Mouse (Mus musculus): ENCODE results near the gene Insl3.
A peak's percentile ranks its signal among the peaks of the same experiment; 100 is the strongest.
"Not testable (repeated sequence)": the region's sequence is repeated elsewhere in the genome, so short reads cannot be mapped to it uniquely, and the experiment has no call there.

Insl3 gene

DNA sequence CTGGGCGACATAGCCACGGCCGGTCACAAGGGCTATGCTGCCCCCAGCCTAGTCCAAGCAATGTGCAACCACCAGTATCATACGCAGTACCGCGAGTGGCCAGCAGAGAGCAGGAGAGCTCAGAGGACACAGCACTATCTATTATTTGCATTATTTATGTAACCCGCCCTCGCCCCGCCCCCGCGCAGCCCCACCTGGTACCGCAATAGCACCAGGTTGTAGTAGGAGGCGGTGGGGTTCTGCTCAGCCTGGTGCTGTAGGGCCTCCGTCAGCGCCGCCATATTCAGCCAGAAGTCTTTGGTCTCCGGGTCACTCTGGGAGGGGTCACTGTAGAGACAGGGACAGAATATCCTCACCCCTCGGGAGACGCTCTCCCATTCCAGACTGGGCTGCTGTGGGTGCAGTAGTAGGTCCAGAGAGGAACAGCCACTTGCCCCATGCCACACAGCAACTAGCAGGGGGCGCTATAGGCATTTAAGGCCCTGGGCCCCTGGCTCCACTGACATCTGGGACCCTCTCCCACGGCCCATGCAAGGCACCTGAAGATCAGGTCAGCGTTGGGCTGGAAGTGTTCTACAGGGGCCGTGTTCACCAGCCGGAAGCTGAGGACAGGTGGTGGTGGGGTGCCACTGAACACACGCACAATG, 20.9 kb downstream of the Insl3 start:
- DNase-seq (ENCODE audit: low spot score), result peak; percentile 58

DNA sequence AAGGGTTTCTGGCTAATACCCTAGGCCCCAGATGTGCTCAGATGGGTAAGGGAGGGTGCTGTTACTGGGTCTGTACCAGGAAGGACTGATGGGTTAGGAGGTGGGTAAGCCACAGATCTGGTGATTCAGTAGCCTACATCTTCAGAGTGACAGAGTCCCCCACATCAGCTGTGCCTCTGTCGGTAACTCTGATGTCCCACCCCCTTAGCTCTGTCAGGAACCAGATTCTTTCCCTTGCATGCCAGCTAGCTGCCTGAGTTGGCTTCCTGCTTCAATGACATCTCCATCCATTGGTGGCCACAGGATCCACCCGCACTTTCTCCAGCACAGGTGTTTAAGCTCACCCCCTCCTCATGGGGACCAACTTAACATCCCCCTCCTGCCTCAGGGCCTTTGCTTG, 22.6 kb downstream of the Insl3 start:
- no peak for DNase-seq (ENCODE audit: low spot score)

DNA sequence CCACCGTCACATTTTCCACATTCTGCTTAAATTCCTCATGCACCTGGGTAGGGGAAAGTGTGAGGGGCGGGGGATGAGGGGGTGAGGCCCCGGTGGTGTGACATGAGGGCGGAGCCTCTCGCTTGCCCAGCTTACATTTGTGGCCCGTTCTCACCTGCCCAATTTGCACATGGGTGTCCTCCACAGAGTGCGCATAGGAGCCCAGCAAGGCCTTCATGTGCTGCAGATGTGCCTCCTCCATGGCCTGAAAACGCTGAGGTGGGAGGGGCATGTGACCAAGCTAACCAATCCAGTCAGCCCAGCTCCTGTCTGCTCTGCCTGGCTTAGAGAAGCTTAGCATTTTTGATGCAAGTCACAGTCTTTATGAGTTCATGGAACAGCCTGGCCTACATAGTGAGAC, 26.5 kb downstream of the Insl3 start:
- DNase-seq (ENCODE audit: low spot score), result no peak

DNA sequence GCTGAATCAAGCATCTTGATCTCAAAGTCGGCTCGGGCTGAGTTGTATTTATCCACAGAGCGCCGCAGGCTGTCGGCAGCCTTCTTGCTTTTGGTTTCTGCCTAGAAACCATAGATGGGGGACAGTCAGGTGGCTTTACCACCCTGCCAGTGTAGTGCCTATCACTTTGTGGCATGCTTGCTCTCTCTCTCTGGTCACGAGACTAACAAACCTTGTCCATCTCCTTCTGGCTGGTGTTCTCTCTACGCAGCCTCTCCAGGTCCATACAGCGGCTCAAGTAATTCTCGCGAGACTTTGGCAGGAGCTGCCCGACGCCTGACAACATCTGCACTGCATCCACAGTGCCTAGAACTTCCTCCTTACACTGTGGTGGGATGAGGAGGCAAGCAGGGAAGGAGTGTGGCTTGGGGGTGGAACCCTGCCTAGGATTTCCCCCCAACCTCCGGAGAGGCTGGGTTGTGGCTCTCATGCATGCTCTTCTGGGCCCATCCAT, 27.6 kb downstream of the Insl3 start:
- DNase-seq (ENCODE audit: low spot score), result no peak

DNA sequence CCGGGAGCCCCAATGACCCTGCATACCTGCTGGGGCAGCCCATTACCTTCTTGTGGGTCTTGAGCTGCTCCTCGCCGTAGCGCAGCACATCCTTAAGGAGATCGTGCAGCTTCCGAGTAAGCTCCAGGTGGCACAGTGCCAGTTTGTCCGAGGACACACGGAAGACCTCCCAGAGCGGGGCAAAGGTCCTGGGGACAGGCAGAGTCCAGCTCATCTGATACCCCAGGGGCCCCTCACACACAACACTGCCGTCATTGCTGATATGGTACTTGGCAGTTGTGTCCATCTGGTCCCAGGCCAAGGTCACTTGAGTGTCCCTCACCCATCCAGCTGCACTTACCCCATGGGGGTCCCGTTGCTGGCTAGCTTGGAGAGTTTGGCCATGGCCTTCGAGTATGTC, 28.1 kb downstream of the Insl3 start:
- no peak for DNase-seq (ENCODE audit: low spot score)

DNA sequence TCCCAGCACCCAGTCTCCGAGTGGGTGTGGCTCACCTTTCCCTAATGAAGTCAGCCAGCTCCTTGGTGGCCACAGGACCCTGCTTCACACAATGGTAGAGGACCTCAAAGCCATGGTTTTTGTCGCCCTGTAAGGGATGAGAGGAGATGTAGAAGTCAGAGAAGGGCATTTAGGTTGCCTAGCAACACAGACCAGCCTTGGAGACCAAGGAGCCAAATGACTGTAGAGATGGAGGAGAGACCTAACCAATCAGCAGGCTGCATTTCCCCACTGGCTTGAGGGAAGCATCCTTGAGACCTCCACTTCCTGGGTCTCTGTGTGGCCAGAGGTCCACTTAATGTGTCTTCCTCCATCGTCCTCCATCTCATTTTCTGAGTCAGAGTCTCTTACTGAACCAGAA, 29.2 kb downstream of the Insl3 start:
- no peak for DNase-seq (ENCODE audit: low spot score)

DNA sequence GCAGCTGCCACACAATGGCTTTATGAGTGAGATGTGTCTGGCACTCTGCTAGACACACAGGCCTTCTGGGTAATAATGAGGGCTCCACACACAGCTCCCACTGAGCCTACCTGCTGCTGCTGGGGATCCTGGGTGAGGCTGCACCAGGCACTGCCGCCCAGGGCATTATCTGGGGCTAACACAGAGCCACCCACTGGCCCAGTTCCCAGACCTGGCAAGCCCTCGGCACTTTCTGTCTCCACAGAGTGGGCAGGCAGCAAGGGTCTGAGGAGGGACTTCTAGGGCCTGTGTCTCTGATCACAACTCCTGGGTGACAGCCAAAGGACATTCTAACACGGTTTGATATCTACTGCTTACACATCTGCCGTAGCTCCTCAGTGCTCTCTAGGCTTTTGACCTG, 30.2 kb downstream of the Insl3 start:
- DNase-seq (ENCODE audit: low spot score), result no peak

DNA sequence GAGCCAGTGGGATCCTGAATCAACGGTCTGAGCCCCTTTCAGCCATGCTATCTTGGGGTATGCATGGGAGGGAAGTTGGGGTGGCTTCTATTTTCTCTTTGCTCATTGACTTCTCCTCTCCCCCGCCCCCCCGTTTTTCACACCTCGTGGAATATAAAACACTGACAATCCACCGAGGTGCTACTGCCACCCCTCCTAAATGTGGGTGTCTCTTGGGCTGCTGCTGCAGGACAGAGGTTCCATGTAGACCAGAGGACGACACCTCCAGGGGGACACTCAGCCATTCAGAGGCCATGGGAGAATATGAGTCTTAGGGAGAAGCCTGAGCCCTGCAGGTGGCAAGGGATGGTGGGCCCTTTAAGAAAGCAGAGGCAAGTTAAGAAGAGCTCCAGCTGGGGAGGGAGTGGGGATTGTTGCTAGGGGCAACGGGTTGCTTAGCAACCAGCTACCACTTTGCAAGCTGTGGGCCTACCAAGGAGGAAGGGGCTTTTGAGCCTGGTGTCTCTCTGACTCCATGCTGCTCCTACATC, 31.0 kb downstream of the Insl3 start:
- DNase-seq (ENCODE audit: low spot score), result no peak

DNA sequence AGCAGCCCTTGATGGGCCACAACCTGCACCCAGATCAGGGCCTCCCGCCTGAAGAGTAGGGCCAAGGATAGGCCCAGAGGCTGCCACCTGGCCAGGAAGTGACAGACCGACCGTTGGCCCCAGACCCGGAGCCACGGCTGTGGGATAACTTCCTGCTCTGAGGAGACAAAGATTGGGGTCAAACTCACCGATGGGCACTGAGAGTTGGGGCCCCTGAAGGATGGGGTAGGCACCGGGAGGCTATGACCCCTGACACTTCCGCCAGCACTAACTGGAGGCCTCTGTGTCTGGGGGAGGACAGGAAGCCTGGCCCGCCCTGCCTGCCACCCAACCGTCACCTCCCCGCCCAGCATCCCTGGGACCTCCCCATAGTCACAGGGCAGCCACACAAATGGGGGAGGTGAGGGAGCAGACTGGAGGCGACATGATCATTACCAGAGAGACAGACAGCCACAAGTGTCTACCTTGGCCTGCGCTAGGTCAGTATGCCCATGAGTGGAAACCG, 34.1 kb downstream of the Insl3 start:
- no peak for DNase-seq (ENCODE audit: low spot score)

DNA sequence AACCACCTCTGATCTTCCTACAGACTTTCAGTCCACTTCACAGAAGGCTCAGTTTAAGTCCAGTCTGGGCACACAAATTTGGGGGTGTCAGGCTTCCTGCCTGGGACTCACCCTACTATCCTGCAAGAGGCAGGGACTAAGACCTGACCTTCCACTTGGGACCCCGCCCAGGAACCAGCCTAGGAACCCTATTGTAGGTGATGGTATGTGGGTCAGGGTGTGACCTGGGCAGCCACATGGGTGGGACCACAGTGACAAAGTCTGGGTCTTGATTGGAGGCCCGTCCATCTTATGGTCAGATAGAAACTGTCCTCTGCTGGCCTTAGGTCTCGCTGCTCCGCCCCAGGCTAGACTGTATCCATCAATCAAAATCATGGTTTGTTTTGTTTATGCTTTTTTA, 35.4 kb downstream of the Insl3 start:
- no peak for DNase-seq (ENCODE audit: low spot score)

DNA sequence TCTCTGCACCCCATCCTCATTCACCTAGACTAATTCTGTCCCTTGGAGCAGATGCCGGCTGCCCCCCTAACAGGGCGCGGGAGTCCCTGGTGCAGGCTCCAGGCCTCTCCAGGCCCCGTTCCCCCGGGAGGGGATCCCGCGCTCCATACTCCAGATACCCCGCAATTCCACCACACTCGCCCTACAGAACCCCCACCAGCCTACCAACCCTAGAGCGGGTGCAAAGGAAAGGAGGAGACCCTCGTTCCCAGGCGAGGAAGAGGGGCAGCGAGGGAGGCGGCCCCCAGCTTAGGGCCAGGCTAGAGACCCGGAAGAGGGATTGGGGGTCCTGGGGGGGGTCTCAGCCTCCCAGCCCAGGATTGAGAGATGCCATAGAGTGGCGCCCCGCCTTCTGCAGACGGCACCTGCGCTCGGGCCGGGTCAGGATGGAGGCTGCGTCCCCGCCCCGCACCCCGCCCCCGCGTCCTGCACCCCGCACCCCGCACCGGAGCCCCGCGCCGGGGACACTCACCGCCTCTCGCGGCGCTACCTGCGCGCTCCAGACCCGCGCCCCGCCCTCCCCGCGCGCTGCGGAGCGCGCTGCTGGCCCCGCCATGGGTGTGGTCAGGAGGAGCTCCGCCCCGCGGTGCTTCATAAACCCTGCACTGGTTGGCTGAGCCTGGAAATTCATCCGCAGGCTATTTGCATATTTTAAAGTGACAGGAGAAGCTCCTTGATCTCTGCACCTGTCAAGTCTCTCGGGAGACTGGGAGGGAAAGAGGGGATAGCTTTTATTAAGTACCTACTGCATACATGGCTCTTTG, 36.3 kb downstream of the Insl3 start, which contains the start of gene Fcho1:
Fcho1 (minus strand) TSS at position 595 of the 803 bp plus-strand sequence.
- DNase-seq (ENCODE audit: low spot score), result no peak

DNA sequence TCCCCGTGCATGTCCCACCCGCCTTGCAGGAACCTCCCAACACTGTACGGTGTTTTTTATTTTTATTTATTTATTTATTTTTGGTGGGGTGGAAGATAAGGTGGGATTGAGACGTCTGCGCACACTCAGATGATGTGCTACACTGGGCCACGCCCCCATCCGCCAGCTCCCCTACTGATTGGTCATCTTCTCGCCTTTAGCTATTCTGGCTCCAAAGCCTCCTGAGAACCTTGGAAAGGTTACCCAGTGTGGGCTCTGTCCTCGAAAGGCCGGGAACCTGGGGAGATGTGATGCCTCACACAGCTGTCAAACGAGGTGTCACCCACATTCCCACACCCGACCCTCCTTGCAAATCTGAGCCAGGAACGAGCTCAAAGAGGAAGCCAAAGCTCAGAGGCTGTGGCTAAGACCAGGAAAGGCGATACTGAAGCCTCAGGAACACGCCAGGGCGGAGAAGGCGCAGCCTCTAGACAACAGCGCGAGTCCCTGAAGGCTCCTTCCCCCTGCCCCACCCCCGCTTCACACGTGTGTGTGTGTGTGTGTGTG, 39.3 kb downstream of the Insl3 start:
- no peak for DNase-seq (ENCODE audit: low spot score)

DNA sequence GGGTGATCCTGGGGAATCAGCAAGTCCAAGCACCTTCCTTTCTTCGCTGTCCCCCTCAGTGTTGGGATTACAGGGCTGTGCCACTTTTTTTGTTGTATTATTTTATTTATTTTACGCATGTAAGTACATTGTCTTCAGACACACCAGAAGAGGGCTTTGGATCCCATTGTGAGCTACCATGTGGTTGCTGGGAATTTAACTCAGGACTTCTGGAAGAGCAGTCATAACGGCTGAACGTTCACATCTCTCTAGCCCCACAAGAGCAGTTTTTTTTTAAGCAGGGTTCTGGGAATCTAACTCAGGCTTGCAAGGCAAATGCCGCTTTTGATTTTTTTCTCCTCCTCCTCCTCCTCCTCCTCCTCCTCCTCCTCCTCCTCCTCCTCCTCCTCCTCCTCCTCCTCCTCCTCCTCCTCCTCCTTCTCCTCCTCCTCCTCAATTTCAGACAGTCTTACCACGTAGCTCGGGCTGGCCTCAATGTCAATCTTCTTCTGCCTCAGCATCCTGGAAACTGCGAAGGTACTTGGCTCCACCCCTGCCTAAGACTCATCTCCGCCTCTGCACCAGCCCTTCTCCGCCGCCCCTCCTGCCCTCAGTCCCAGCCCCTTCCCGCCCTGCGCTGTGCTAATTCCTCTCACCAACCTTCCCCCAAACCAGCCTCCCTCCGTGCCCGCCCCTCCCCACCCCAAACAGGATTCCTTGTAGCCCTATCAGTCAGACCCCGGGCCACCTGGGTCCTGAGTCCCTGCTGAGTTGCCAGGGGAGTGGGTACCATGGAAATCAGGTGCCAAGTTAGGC, 40.0 kb downstream of the Insl3 start:
- DNase-seq (ENCODE audit: low spot score), result no peak

DNA sequence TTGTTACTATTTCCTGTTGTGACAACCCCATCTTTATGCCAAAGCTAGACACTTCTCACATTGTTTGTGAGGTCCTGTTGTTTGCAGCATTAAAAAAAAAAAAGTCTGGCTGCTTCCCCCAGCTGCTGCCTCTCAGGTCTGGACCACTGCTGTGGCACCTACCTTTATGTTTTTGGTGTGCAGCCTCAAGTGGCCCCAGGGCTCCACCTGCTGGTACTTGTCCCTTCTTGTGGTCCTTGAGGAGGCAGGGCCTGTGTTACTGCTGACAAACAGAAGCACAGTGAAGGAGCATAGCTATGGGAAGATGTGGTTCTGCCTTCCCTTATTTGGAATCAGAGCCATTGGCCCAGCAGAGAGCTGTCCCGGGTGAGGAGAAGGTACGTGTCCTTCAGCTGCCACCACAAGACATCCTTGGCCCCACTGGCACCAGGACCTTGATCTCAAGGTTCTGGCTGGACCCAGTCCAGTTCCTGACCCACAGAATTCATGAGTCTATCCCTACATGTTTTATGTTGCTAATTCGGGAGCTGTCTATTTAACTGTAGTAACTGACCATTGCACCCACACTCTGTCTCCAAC, 42.7 kb downstream of the Insl3 start:
- DNase-seq (ENCODE audit: low spot score), result peak; percentile 22

DNA sequence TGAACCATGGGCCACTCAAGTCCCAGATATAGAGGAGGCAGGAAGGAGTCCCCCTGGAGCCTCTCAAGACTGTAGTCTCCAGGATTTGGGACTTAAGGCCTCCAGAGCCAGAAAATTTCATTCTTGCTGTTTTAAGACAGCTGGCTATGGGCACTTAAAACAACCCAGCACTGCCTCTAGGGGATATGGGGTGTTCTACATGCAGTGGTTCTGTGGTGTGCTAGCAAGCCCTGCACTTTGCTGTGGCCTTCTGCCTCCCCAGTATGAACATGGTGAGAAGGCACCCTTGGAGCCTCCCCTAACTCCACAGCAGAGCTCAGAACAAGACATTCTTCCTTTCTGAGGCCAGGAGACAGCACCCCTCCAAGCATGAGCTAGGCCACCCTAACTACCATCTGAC, 49.3 kb downstream of the Insl3 start:
- DNase-seq (ENCODE audit: low spot score), result not testable (repeated sequence)
